Mouse (Mus musculus) heart, postnatal 25 days (tissue): ENCODE measurements around the gene Dnajc5g. TPM values are rescaled to one million over a fixed set of nuclear protein-coding genes. Genes with fewer than 3 reads are reported as not detected.

ENCODE experiments used
- DNase-seq: peaks from one replicate; pipeline ENCODE4 v3.0.0; 2022; ENCODE audit warnings: low spot score
- intact Hi-C: fragments of 180-260 bp; cut with DNase I; formaldehyde crosslinking; loops from one replicate; pipeline ENCODE4 v1.15.1; 2025
- total RNA-seq, 2 experiments: library from RNA; stranded (reverse); gene quantifications; 2 replicates each; pipeline ENCODE4 v1.2.3; 2021

Dnajc5g gene
- total RNA-seq, 2 experiments from 2014 or later, result not detected

GRCm38 (mm10) chr5:31095711-31096480 is 10.2 kb upstream of the Dnajc5g start:
- no peak for DNase-seq
- intact Hi-C loops, result no loop called here

GRCm38 (mm10) chr5:31108000-31108490 is 2.0 kb downstream of the Dnajc5g start, which contains the start of gene Slc30a3:
Gene Slc30a3 (minus strand): TSS chr5:31108237.
- DNase-seq, result no peak
- intact Hi-C loops, result no loop called here

GRCm38 (mm10) chr5:31110781-31111180 is 4.7 kb downstream of the Dnajc5g start:
- no peak for DNase-seq
- intact Hi-C loops, result loop anchor here (2.0 kb wide), 1 partner anchor 56 kb away; the partner anchor contains the start of gene Cad

GRCm38 (mm10) chr5:31116354-31116753 is 10.3 kb downstream of the Dnajc5g start, which contains the start of gene Trim54:
Gene Trim54 (plus strand): TSS chr5:31116712.
- intact Hi-C loops, result no loop called here
- DNase-seq, result peak; percentile 20

GRCm38 (mm10) chr5:31116912-31117311 is 10.8 kb downstream of the Dnajc5g start:
- intact Hi-C loops, result no loop called here
- DNase-seq, result no peak

- DNase-seq, result no peak
- intact Hi-C loops, result no loop called here
Measured at GRCm38 (mm10) chr5:31121111-31121510, 15.0 kb downstream of the Dnajc5g start.

GRCm38 (mm10) chr5:31123481-31123880 is 17.4 kb downstream of the Dnajc5g start:
- intact Hi-C loops, result no loop called here
- no peak for DNase-seq

GRCm38 (mm10) chr5:31126050-31126449 is 20.0 kb downstream of the Dnajc5g start:
- intact Hi-C loops, result no loop called here
- no peak for DNase-seq

- intact Hi-C loops, result no loop called here
Measured at GRCm38 (mm10) chr5:31136730-31137424, 30.8 kb downstream of the Dnajc5g start.

GRCm38 (mm10) chr5:31137658-31138057 is 31.6 kb downstream of the Dnajc5g start:
- DNase-seq, result no peak
- intact Hi-C loops, result no loop called here

More at GRCm38 (mm10) chr5:31136730-31137424, 30.8 kb downstream of the Dnajc5g start:
- DNase-seq, result no peak

- no peak for DNase-seq
- intact Hi-C loops, result no loop called here
Measured at GRCm38 (mm10) chr5:31138241-31138967, 32.3 kb downstream of the Dnajc5g start, which contains the start of gene Ucn. Gene Ucn (minus strand): TSS chr5:31138829.

GRCm38 (mm10) chr5:31138968-31139425 is 32.9 kb downstream of the Dnajc5g start:
- intact Hi-C loops, result no loop called here
- no peak for DNase-seq

GRCm38 (mm10) chr5:31149781-31150180 is 43.7 kb downstream of the Dnajc5g start:
- intact Hi-C loops, result no loop called here
- DNase-seq, result no peak

GRCm38 (mm10) chr5:31151746-31152145 is 45.7 kb downstream of the Dnajc5g start:
- intact Hi-C loops, result no loop called here
- DNase-seq, result peak; percentile 16

- DNase-seq, result no peak
- intact Hi-C loops, result no loop called here
Measured at GRCm38 (mm10) chr5:31153516-31154151, 47.5 kb downstream of the Dnajc5g start.

- DNase-seq, result peak; percentile 74
- intact Hi-C loops, result no loop called here
Measured at GRCm38 (mm10) chr5:31154152-31154553, 48.1 kb downstream of the Dnajc5g start, which contains the start of gene Mpv17. Gene Mpv17 (minus strand): TSS chr5:31154251.
